Mouse (Mus musculus) heart, postnatal 36 days (tissue): ENCODE measurements around the gene Naa35. TPM values are rescaled to one million over a fixed set of nuclear protein-coding genes. Genes with fewer than 3 reads are reported as not detected.

ENCODE experiments used
- DNase-seq, 2 experiments: peaks; one replicate each; pipeline ENCODE4 v3.0.0; 2021 to 2022
- intact Hi-C: fragments of 180-260 bp; cut with DNase I; formaldehyde crosslinking; loops from one replicate; pipeline ENCODE4 v1.15.1; 2025
- total RNA-seq, 2 experiments: library from RNA; stranded (reverse); gene quantifications; 2 replicates each; pipeline ENCODE4 v1.2.3; 2021

Gene Naa35
- total RNA-seq, 2 experiments from 2014 or later, result 86.6 to 99.5 TPM

- no peak for DNase-seq
Measured at GRCm38 (mm10) chr13:59663939-59664712, 79.1 kb downstream of the Naa35 start.

GRCm38 (mm10) chr13:59667763-59668162, 82.7 kb downstream of the Naa35 start:
- intact Hi-C loops, result no loop called here
- no peak for DNase-seq

More at GRCm38 (mm10) chr13:59663939-59664712, 79.1 kb downstream of the Naa35 start:
- intact Hi-C loops, result no loop called here

GRCm38 (mm10) chr13:59668501-59669093, 83.5 kb downstream of the Naa35 start:
- DNase-seq, result peak; percentile 47 to 50
- intact Hi-C loops, result no loop called here

GRCm38 (mm10) chr13:59669946-59670345, 84.9 kb downstream of the Naa35 start:
- intact Hi-C loops, result no loop called here
- no peak for DNase-seq

- intact Hi-C loops, result no loop called here
- no peak for DNase-seq
Measured at GRCm38 (mm10) chr13:59671521-59671920, 86.5 kb downstream of the Naa35 start.

GRCm38 (mm10) chr13:59672248-59672647, 87.2 kb downstream of the Naa35 start:
- intact Hi-C loops, result no loop called here
- DNase-seq, result no peak

- no peak for DNase-seq
- intact Hi-C loops, result no loop called here
Measured at GRCm38 (mm10) chr13:59673597-59673996, 88.5 kb downstream of the Naa35 start.

- no peak for DNase-seq
- intact Hi-C loops, result no loop called here
Measured at GRCm38 (mm10) chr13:59674215-59674614, 89.2 kb downstream of the Naa35 start.

- intact Hi-C loops, result no loop called here
Measured at GRCm38 (mm10) chr13:59674761-59675150, 89.7 kb downstream of the Naa35 start.

GRCm38 (mm10) chr13:59675151-59676011, 90.3 kb downstream of the Naa35 start, which contains the start of gene Golm1:
Gene Golm1, minus strand, starts transcription at chr13:59675811.
- intact Hi-C loops, result no loop called here
- peak; percentile 69 to 74 for DNase-seq

More at GRCm38 (mm10) chr13:59674761-59675150, 89.7 kb downstream of the Naa35 start:
- peak; percentile 20 to 25 for DNase-seq

- DNase-seq, result no peak
- intact Hi-C loops, result no loop called here
Measured at GRCm38 (mm10) chr13:59676316-59677229, 91.5 kb downstream of the Naa35 start.

GRCm38 (mm10) chr13:59679306-59679705, 94.2 kb downstream of the Naa35 start:
- no peak for DNase-seq
- intact Hi-C loops, result no loop called here

- no peak for DNase-seq
- intact Hi-C loops, result no loop called here
Measured at GRCm38 (mm10) chr13:59679908-59680307, 94.8 kb downstream of the Naa35 start.

- intact Hi-C loops, result no loop called here
- no peak for DNase-seq
Measured at GRCm38 (mm10) chr13:59682629-59683028, 97.6 kb downstream of the Naa35 start.

GRCm38 (mm10) chr13:59685236-59685635, 100.2 kb downstream of the Naa35 start:
- DNase-seq, result no peak
- intact Hi-C loops, result no loop called here

Other genes starting within 250 kb of the Naa35 start
- gene Agtpbp1, start within 50 bp of the Naa35 start, total RNA-seq, result 100 to 1,000 TPM; 171 to 184 TPM
- 10 to 100 TPM; 14.8 to 15.4 TPM for gene Golm1, start 90.6 kb downstream of the Naa35 start, total RNA-seq
- not detected for gene 4921517D22Rik, start 108.8 kb downstream of the Naa35 start, total RNA-seq
- not detected for gene Spata31d1a, start 125.1 kb downstream of the Naa35 start, total RNA-seq
- gene Spata31d1b, start 127.0 kb downstream of the Naa35 start, total RNA-seq, result not detected
- not detected for gene Spata31d1d, start 146.5 kb downstream of the Naa35 start, total RNA-seq
- gene 1700014D04Rik, start 161.5 kb downstream of the Naa35 start, total RNA-seq, result not detected
- gene Isca1, start 184.6 kb downstream of the Naa35 start, total RNA-seq, result 100 to 1,000 TPM; 215 to 228 TPM
- gene Gm49354, start 197.0 kb downstream of the Naa35 start, total RNA-seq, result not detected
- 10 to 100 TPM; 44.6 to 45.8 TPM for gene Tut7, start 237.9 kb downstream of the Naa35 start, total RNA-seq